Mouse (Mus musculus): ENCODE data around the gene Ndufs7. TPM values are rescaled to one million over a fixed set of nuclear protein-coding genes. Genes with fewer than 3 reads are reported as not detected.
A peak's percentile ranks its signal among the peaks of the same experiment; 100 is the strongest.
"Not testable (repeated sequence)": the region's sequence is repeated elsewhere in the genome, so short reads cannot be mapped to it uniquely, and the experiment has no call there.

Ndufs7 gene
- total RNA-seq, 1 experiment from 2014 or later, result 243 TPM

GRCm38 (mm10) chr10:80242088-80242487, 6.8 kb upstream of the Ndufs7 start:
- DNase-seq, result no peak

- DNase-seq, result no peak
Measured at GRCm38 (mm10) chr10:80242607-80243006, 6.3 kb upstream of the Ndufs7 start.

GRCm38 (mm10) chr10:80244791-80245399, 4.0 kb upstream of the Ndufs7 start:
- peak; percentile 20 for DNase-seq

- DNase-seq, result peak; percentile 76
Measured at GRCm38 (mm10) chr10:80245600-80245999, 3.3 kb upstream of the Ndufs7 start.

- no peak for DNase-seq
Measured at GRCm38 (mm10) chr10:80247849-80248248, 1.1 kb upstream of the Ndufs7 start.

GRCm38 (mm10) chr10:80248437-80248836, 484 bp upstream of the Ndufs7 start:
- not testable (repeated sequence) for DNase-seq

GRCm38 (mm10) chr10:80250059-80250458, 1.1 kb downstream of the Ndufs7 start:
- no peak for DNase-seq

GRCm38 (mm10) chr10:80250573-80250972, 1.7 kb downstream of the Ndufs7 start:
- DNase-seq, result no peak

GRCm38 (mm10) chr10:80252011-80252410, 3.1 kb downstream of the Ndufs7 start:
- no peak for DNase-seq

- no peak for DNase-seq
Measured at GRCm38 (mm10) chr10:80252493-80253274, 3.8 kb downstream of the Ndufs7 start.

- no peak for DNase-seq
Measured at GRCm38 (mm10) chr10:80253551-80253950, 4.6 kb downstream of the Ndufs7 start.

GRCm38 (mm10) chr10:80254331-80255297, 5.7 kb downstream of the Ndufs7 start:
- no peak for DNase-seq

GRCm38 (mm10) chr10:80255881-80256535, 7.1 kb downstream of the Ndufs7 start:
- DNase-seq, result peak; percentile 82

- DNase-seq, result no peak
Measured at GRCm38 (mm10) chr10:80257936-80258335, 9.0 kb downstream of the Ndufs7 start.

GRCm38 (mm10) chr10:80258752-80259462, 10.0 kb downstream of the Ndufs7 start:
- DNase-seq, result peak; percentile 59

GRCm38 (mm10) chr10:80259463-80259805, 10.5 kb downstream of the Ndufs7 start:
- no peak for DNase-seq

- DNase-seq, result peak; percentile 83
Measured at GRCm38 (mm10) chr10:80259861-80260641, 11.1 kb downstream of the Ndufs7 start.

GRCm38 (mm10) chr10:80260642-80261584, 12.0 kb downstream of the Ndufs7 start, which contains the start of the genes Gamt and Dazap1:
TSS of gene Gamt (minus strand) at chr10:80261012.
TSS of gene Dazap1 (plus strand) at chr10:80261486.
- DNase-seq, result peak; percentile 99

- DNase-seq, result peak; percentile 97
Measured at GRCm38 (mm10) chr10:80261585-80261968, 12.7 kb downstream of the Ndufs7 start.

All from adrenal gland, postnatal 25 days (tissue).